Mouse (Mus musculus) limb, embryonic 15.5 days (tissue): ENCODE data around the gene Filip1l. TPM values are rescaled to one million over a fixed set of nuclear protein-coding genes. Genes with fewer than 3 reads are reported as not detected.
A peak's percentile ranks its signal among the peaks of the same experiment; 100 is the strongest.

Source experiments
- ATAC-seq: fragments of 200-750 bp; cut with Nextera tagmentation; 2 replicates; pipeline ENCODE4 v1.8.0; 2017; ENCODE audit warnings: low read depth, moderate TSS enrichment; ENCODE audit not compliant: insufficient number of reproducible peaks, low FRiP score, low TSS enrichment
- H3K27ac ChIP-seq: fragments of 300-500 bp; sonication (generic); 2 replicates; pipeline ENCODE4 v1.5.1; 2015; ENCODE audit warnings: moderate library complexity, mild to moderate bottlenecking, inconsistent platforms
- H3K27me3 ChIP-seq: fragments of 300-500 bp; sonication (generic); 2 replicates; pipeline ENCODE4 v1.6.1; 2015; ENCODE audit warnings: inconsistent platforms
- H3K36me3 ChIP-seq: fragments of 300-500 bp; sonication (generic); 2 replicates; pipeline ENCODE4 v1.6.1; 2015; ENCODE audit warnings: inconsistent platforms
- H3K4me1 ChIP-seq: fragments of 300-500 bp; sonication (generic); 2 replicates; pipeline ENCODE4 v1.6.1; 2015; ENCODE audit warnings: inconsistent platforms
- H3K4me2 ChIP-seq: fragments of 300-500 bp; sonication (generic); 2 replicates; pipeline ENCODE4 v1.6.1; 2015; ENCODE audit warnings: mild to moderate bottlenecking, inconsistent platforms
- H3K4me3 ChIP-seq: fragments of 300-500 bp; sonication (generic); 2 replicates; pipeline ENCODE4 v1.5.1; 2015; ENCODE audit warnings: mild to moderate bottlenecking, inconsistent platforms
- H3K9ac ChIP-seq: fragments of 300-500 bp; sonication (generic); 2 replicates; pipeline ENCODE4 v1.6.1; 2015; ENCODE audit warnings: inconsistent platforms
- H3K9me3 ChIP-seq: fragments of 300-500 bp; sonication (generic); 2 replicates; pipeline ENCODE4 v1.6.1; 2016; ENCODE audit warnings: inconsistent platforms
- WGBS: fragments of 180-500 bp; shearing (Covaris S2); methylation state at CpG from one replicate; pipeline ENCODE4 v1.1.7; 2015; 5-methylcytosine and 5-hydroxymethylcytosine counted together
- polyA plus RNA-seq: library from polyadenylated mRNA; unstranded; fragments of >200 nt; fragmentation: Nextera tagmentation; extraction: Ambion mirVana; gene quantifications from 2 replicates; pipeline ENCODE4 v1.2.1, GENCODE M21; 2015

Gene Filip1l
- polyA plus RNA-seq: 46.3 and 46.8 TPM in 2 replicates

GRCm38 (mm10) chr16:57352751-57353150, at the start of gene Filip1l:
Gene Filip1l (plus strand): TSS chr16:57353093.
- no peak within 1 kb of the TSS for H3K9ac ChIP-seq
- H3K27me3 ChIP-seq: no peaks in the 10 kb centered on the region
- peak within 1 kb of the TSS; percentile 17; the same call in 1 of the 2 replicates for H3K27ac ChIP-seq
- H3K36me3 ChIP-seq: no peaks in the 10 kb centered on the region
- H3K4me3 ChIP-seq: no peak within 1 kb of the TSS
- H3K4me1 ChIP-seq: peaks cover 11% of the 10 kb centered on the region; the same call in 1 of the 2 replicates
- H3K9me3 ChIP-seq: no peaks in the 10 kb centered on the region
- H3K4me2 ChIP-seq: no peak within 1 kb of the TSS
- ATAC-seq: no peak
- WGBS: 75% methylated on average over 6 of the region's 6 CpGs

- Histone ChIP-seq H3K4me1 (peaks cover 16% of the 10 kb centered on the region), H3K4me2 (peak overlapping the region; percentile 39), H3K27ac (no peak overlapping the region), H3K4me3 (peak overlapping the region; percentile 20), H3K27me3 (no peaks in the 10 kb centered on the region), H3K9me3 (no peaks in the 10 kb centered on the region), H3K36me3 (no peaks in the 10 kb centered on the region), H3K9ac (no peak overlapping the region)
- 22% methylated on average over 19 of the region's 19 CpGs for WGBS
- no peak for ATAC-seq
Measured at GRCm38 (mm10) chr16:57303716-57304115, 49.2 kb upstream of the Filip1l start.

DNA sequence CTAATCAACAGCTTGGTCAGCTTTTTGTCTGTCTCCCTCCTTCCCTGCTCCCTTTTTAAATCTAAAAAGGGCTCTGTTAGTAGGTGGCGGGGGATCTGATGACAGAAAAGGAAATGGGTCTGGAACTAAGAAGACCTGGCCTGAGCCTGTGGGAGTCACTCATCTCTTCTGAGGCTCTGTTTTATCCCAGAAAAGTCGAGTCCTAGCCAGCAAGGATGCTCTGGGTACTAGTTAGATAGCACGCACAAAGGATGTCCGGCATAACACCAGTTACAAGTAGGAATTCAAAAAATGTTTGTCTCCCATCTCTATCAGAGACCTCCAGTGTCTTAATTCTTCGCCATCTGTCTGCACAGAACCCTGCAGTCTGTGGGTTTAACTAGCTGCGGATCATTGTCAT, 47.4 kb upstream of the Filip1l start:
- H3K36me3 ChIP-seq: no peaks in the 10 kb centered on the region
- no peak overlapping the region for H3K4me2 ChIP-seq
- no peak overlapping the region for H3K4me3 ChIP-seq
- no peaks in the 10 kb centered on the region for H3K27me3 ChIP-seq
- H3K9me3 ChIP-seq: no peaks in the 10 kb centered on the region
- H3K27ac ChIP-seq: no peak overlapping the region
- no peak overlapping the region for H3K9ac ChIP-seq
- 76% methylated on average over 6 of the region's 6 CpGs for WGBS
- no peak for ATAC-seq
- peaks cover 16% of the 10 kb centered on the region for H3K4me1 ChIP-seq

- 80% methylated on average over 2 of the region's 2 CpGs for WGBS
- Histone ChIP-seq H3K4me1 (no peaks in the 10 kb centered on the region), H3K27ac (no peak overlapping the region), H3K36me3 (no peaks in the 10 kb centered on the region), H3K4me2 (no peak overlapping the region), H3K9me3 (no peaks in the 10 kb centered on the region), H3K4me3 (no peak overlapping the region), H3K27me3 (no peaks in the 10 kb centered on the region), H3K9ac (no peak overlapping the region)
- ATAC-seq: no peak
Measured at GRCm38 (mm10) chr16:57312130-57312529, 40.8 kb upstream of the Filip1l start.

- Histone ChIP-seq H3K4me1 (0 out of 2 replicates have a peak, but pooled peaks cover 5% of the 10 kb centered on the region), H3K36me3 (no peaks in the 10 kb centered on the region), H3K4me2 (no peak overlapping the region), H3K27ac (no peak overlapping the region), H3K4me3 (no peak overlapping the region), H3K27me3 (no peaks in the 10 kb centered on the region), H3K9me3 (no peaks in the 10 kb centered on the region), H3K9ac (no peak overlapping the region)
- ATAC-seq: no peak
- 89% methylated on average over 3 of the region's 3 CpGs for WGBS
Measured at GRCm38 (mm10) chr16:57313487-57313886, 39.4 kb upstream of the Filip1l start.

DNA sequence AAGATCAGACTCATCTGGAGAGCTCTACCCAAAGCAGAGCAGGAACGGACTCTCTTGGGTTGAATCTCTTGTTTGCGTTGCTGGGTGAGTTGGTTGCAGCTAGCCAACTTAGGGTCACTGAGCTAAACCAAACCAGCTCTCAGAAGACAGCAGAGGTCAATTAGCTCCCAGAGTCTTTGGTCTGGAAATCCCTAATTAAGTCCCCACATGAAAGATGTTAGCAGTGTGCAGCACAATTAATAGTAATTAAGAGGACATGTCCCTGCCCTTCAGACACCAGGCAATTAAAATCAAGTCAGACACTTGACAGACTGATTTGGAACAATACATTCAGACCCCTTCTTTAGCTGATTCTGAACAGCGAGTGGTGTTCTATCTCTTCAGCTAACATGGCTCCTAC, 38.7 kb upstream of the Filip1l start:
- ATAC-seq: no peak
- Histone ChIP-seq H3K4me1 (0 out of 2 replicates have a peak, but pooled peaks cover 5% of the 10 kb centered on the region), H3K27me3 (no peaks in the 10 kb centered on the region), H3K4me3 (no peak overlapping the region), H3K9me3 (no peaks in the 10 kb centered on the region), H3K9ac (no peak overlapping the region), H3K27ac (no peak overlapping the region), H3K36me3 (no peaks in the 10 kb centered on the region), H3K4me2 (no peak overlapping the region)
- WGBS: 75% methylated on average over 3 of the region's 3 CpGs

- 0 out of 2 replicates have a peak, but pooled peaks cover 5% of the 10 kb centered on the region for H3K4me1 ChIP-seq
- ATAC-seq: no peak
- H3K36me3 ChIP-seq: no peaks in the 10 kb centered on the region
- H3K9me3 ChIP-seq: no peaks in the 10 kb centered on the region
- H3K27me3 ChIP-seq: no peaks in the 10 kb centered on the region
- no peak overlapping the region for H3K27ac ChIP-seq
- no peak overlapping the region for H3K4me3 ChIP-seq
- 76% methylated on average over 9 of the region's 9 CpGs for WGBS
- H3K4me2 ChIP-seq: no peak overlapping the region
- H3K9ac ChIP-seq: no peak overlapping the region
Measured at GRCm38 (mm10) chr16:57315026-57315425, 37.9 kb upstream of the Filip1l start.

- H3K9me3 ChIP-seq: no peaks in the 10 kb centered on the region
- no peak overlapping the region for H3K9ac ChIP-seq
- ATAC-seq: no peak
- no peaks in the 10 kb centered on the region for H3K27me3 ChIP-seq
- H3K4me1 ChIP-seq: 0 out of 2 replicates have a peak, but pooled peaks cover 5% of the 10 kb centered on the region
- H3K36me3 ChIP-seq: no peaks in the 10 kb centered on the region
- no peak overlapping the region for H3K27ac ChIP-seq
- WGBS: 55% methylated on average over 4 of the region's 4 CpGs
- no peak overlapping the region for H3K4me2 ChIP-seq
- H3K4me3 ChIP-seq: no peak overlapping the region
Measured at GRCm38 (mm10) chr16:57317127-57317526, 35.8 kb upstream of the Filip1l start.

DNA sequence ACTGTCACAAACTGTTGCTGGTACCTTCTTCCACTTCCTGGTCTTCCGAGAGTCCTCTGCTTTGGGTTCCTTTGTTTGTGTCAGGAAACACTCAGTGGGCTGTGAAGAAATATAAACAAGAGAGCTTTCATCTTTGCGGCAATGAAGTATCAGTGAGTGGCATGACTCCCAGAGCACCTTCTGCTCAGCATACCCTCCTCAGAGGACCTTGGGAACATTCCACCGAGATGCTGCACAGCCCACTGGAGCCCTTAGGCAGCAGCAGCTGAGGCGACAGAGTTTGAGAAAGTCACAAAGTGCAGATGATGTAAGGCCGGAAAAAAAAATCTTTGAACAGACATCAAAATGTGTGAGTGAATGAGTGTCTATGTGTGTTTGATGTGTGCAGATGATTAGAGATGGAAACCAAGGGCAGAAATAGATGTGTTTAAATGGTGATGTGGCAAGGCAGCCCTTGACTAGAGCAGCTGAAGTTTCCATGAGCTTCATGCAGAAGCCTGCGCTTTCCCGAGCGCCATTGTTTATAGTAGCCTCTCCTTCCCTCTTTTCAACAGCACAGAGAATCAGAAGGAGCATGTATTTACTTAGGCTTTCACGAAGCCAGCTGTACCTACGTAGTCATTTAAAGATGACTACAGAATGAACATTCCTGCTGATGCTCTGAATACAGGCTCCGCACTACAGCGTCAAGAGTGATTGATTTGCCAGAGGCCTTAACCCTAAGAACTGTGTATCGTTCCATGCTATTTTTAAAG, 34.8 kb upstream of the Filip1l start:
- H3K27me3 ChIP-seq: no peaks in the 10 kb centered on the region
- ATAC-seq: no peak
- no peak overlapping the region for H3K9ac ChIP-seq
- WGBS: 50% methylated on average over 13 of the region's 13 CpGs
- no peaks in the 10 kb centered on the region for H3K36me3 ChIP-seq
- H3K4me1 ChIP-seq: 0 out of 2 replicates have a peak, but pooled peaks cover 5% of the 10 kb centered on the region
- no peaks in the 10 kb centered on the region for H3K9me3 ChIP-seq
- H3K27ac ChIP-seq: peak overlapping the region; percentile 14; the same call in 1 of the 2 replicates
- no peak overlapping the region for H3K4me3 ChIP-seq
- no peak overlapping the region for H3K4me2 ChIP-seq

GRCm38 (mm10) chr16:57318637-57319125, 34.2 kb upstream of the Filip1l start:
- Histone ChIP-seq H3K36me3 (no peaks in the 10 kb centered on the region), H3K9me3 (no peaks in the 10 kb centered on the region), H3K4me2 (no peak overlapping the region), H3K9ac (no peak overlapping the region), H3K4me3 (no peak overlapping the region), H3K4me1 (0 out of 2 replicates have a peak, but pooled peaks cover 5% of the 10 kb centered on the region), H3K27ac (peak overlapping the region; percentile 14; the same call in 1 of the 2 replicates), H3K27me3 (no peaks in the 10 kb centered on the region)
- no peak for ATAC-seq
- 65% methylated on average over 8 of the region's 8 CpGs for WGBS

DNA sequence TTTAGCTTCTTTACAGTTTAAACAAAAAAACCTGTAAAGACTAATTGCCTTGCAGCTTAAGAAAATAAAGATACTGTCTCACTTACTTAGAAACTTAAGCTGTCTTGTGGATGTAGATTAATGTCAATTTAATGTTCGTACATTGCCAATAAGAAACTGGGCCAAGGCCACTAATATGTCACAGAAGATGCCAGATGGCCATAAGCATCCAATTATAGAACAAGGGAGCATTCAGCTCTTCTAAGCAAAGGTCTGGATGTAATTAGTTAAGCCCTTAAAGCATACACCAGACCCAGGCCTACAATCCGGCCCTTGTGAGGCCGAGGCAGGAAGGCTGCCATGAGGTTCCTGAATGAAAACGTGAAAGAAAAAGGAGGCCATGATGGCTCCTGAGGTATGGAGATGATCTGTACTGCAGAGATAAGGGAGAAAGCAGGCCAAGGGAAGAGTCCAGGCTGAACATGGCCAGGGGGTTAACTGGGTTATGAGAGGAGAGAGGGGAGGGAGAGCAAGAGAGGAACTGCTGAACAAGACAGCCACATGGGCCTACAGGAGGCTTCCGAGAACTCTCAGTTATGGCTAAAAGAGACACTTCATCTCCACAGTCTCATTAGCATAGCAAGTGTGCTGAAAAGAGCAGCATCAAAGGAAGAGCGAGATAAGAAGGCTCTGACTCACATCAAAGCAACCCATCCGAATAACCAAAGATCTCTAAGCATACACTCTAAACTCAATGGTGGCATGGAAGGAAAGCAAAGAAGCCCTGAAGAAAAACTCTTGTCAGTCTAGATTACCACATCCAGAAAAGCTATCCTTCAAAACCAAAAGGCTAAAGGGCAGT, 33.4 kb upstream of the Filip1l start:
- no peak for ATAC-seq

DNA sequence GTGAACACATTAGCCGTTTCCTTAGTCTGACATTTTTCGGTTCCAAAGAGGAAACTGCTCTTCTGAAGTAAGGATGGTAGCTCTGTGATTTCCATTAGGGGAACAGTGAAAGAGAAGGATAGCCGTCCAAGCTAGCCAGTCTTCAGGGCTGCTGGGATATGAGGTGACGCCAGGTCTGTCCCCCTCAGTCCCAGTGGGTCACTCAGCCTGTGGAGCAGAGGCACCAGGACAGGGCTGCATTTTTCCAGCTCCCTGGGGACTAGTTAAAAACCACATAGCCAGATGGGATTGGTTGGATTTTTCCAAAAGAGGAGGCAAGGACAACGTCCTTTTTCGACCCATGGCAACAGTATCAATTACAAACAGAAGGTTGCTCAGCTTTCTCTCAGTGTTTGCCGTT, 25.9 kb upstream of the Filip1l start:
- Histone ChIP-seq H3K36me3 (no peaks in the 10 kb centered on the region), H3K9me3 (no peaks in the 10 kb centered on the region), H3K27ac (peak overlapping the region; percentile 54), H3K4me1 (peaks cover 24% of the 10 kb centered on the region), H3K27me3 (no peaks in the 10 kb centered on the region), H3K4me3 (no peak overlapping the region), H3K4me2 (no peak overlapping the region), H3K9ac (no peak overlapping the region)
- no peak for ATAC-seq
- WGBS: 46% methylated on average over 7 of the region's 7 CpGs

More for the DNA sequence above, 33.4 kb upstream of the Filip1l start:
- no peak overlapping the region for H3K4me2 ChIP-seq
- no peaks in the 10 kb centered on the region for H3K27me3 ChIP-seq
- 0 out of 2 replicates have a peak, but pooled peaks cover 5% of the 10 kb centered on the region for H3K4me1 ChIP-seq
- H3K4me3 ChIP-seq: no peak overlapping the region
- H3K27ac ChIP-seq: no peak overlapping the region
- 65% methylated on average over 7 of the region's 7 CpGs for WGBS
- H3K9me3 ChIP-seq: no peaks in the 10 kb centered on the region
- no peak overlapping the region for H3K9ac ChIP-seq
- no peaks in the 10 kb centered on the region for H3K36me3 ChIP-seq
